In genomic region chr11:97740190-97740589, GRCm38 (mm10) we compare ENCODE assay signal across 9 mouse cellular contexts. TPM values are rescaled to one million over a fixed set of nuclear protein-coding genes. Genes with fewer than 3 reads are reported as not detected.
DNase-seq lines count a peak whose midpoint lies in the region; ATAC-seq lines count a peak whose summit lies in the region.
"Had no signal": no experiment of that assay in that cellular context is flagged by ENCODE, and none has a peak within 500 bp of the region (broad histone marks: within the 10 kb centered on the region; RNA-seq: fewer than 3 reads in every experiment).

No protein-coding gene starts in this region.

- no peaks in the 10 kb centered on the region for H3K27me3 ChIP-seq in forebrain, embryonic 12.5 days
- no peaks in the 10 kb centered on the region for H3K27me3 ChIP-seq in forebrain, embryonic 16.5 days (replicated peaks; ENCODE audit: control insufficient read depth, insufficient read depth, low read length)
- H3K27me3 ChIP-seq in embryonic facial prominence, embryonic 15.5 days, result no peaks in the 10 kb centered on the region
- H3K27me3 ChIP-seq in midbrain, embryonic 10.5 days (ENCODE audit: low read depth, poor library complexity, severe bottlenecking), result no peaks in the 10 kb centered on the region
- H3K27me3 ChIP-seq in forebrain, embryonic 15.5 days, result no peaks in the 10 kb centered on the region

- DNase-seq in 416B (ENCODE audit: low read depth) (peak; percentile 67), MN1 (ENCODE audit: low spot score) (no peak)
- DNase-seq in kidney, postnatal 4 days, result peak; percentile 68 to 77
- DNase-seq in midbrain, embryonic 10.5 days (ENCODE audit: low spot score), result no peak

- no peak overlapping the region; the same call in 1 of the 2 replicates for H3K4me2 ChIP-seq in forebrain, embryonic 12.5 days
- H3K4me2 ChIP-seq in forebrain, embryonic 16.5 days (ENCODE audit: low read length), result no peak overlapping the region
- no peak overlapping the region for H3K4me2 ChIP-seq in embryonic facial prominence, embryonic 15.5 days (replicated peaks)
- no peak overlapping the region for H3K4me2 ChIP-seq in forebrain, embryonic 15.5 days (replicated peaks)

- ATAC-seq in forebrain, embryonic 12.5 days (ENCODE audit: low FRiP score), result no peak
- ATAC-seq in forebrain, embryonic 16.5 days, result no peak
- ATAC-seq in embryonic facial prominence, embryonic 15.5 days (ENCODE audit: insufficient number of reproducible peaks, low FRiP score, low TSS enrichment, low read depth), result no peak
- no peak for ATAC-seq in forebrain, embryonic 15.5 days (replicated peaks)

- no peak overlapping the region for H3K9ac ChIP-seq in forebrain, embryonic 12.5 days
- no peak overlapping the region for H3K9ac ChIP-seq in forebrain, embryonic 16.5 days (replicated peaks; ENCODE audit: low read depth, low read length)
- H3K9ac ChIP-seq in embryonic facial prominence, embryonic 15.5 days, result no peak overlapping the region
- H3K9ac ChIP-seq in forebrain, embryonic 15.5 days (replicated peaks), result no peak overlapping the region

- H3K4me3 ChIP-seq in forebrain, embryonic 12.5 days (replicated peaks), result no peak overlapping the region
- H3K4me3 ChIP-seq in forebrain, embryonic 16.5 days (replicated peaks; ENCODE audit: low read length), result no peak overlapping the region
- H3K4me3 ChIP-seq in embryonic facial prominence, embryonic 15.5 days (replicated peaks), result no peak overlapping the region; the same call in 1 of the 2 replicates
- H3K4me3 ChIP-seq in midbrain, embryonic 10.5 days, result no peak overlapping the region
- H3K4me3 ChIP-seq in forebrain, embryonic 15.5 days, result no peak overlapping the region

- 0 out of 2 replicates have a peak overlapping the region, but pooled peaks have one; percentile 25 for H3K27ac ChIP-seq in forebrain, embryonic 12.5 days
- H3K27ac ChIP-seq in forebrain, embryonic 16.5 days (ENCODE audit: low read length), result no peak overlapping the region
- peak overlapping the region; percentile 60 for H3K27ac ChIP-seq in embryonic facial prominence, embryonic 15.5 days (replicated peaks)
- H3K27ac ChIP-seq in midbrain, embryonic 10.5 days (replicated peaks), result no peak overlapping the region
- no peak overlapping the region for H3K27ac ChIP-seq in forebrain, embryonic 15.5 days (replicated peaks)

- no peaks in the 10 kb centered on the region for H3K9me3 ChIP-seq in forebrain, embryonic 12.5 days
- no peaks in the 10 kb centered on the region for H3K9me3 ChIP-seq in forebrain, embryonic 16.5 days (ENCODE audit: control insufficient read depth, low read length)
- no peaks in the 10 kb centered on the region for H3K9me3 ChIP-seq in embryonic facial prominence, embryonic 15.5 days (replicated peaks)
- no peaks in the 10 kb centered on the region for H3K9me3 ChIP-seq in midbrain, embryonic 10.5 days (replicated peaks)
- no peaks in the 10 kb centered on the region for H3K9me3 ChIP-seq in forebrain, embryonic 15.5 days

- WGBS in forebrain, embryonic 12.5 days, result 42% methylated on average over 7 of the region's 7 CpGs
- WGBS in forebrain, embryonic 16.5 days, result 38% methylated on average over 7 of the region's 7 CpGs
- 35% methylated on average over 7 of the region's 7 CpGs for WGBS in embryonic facial prominence, embryonic 15.5 days
- WGBS in midbrain, embryonic 10.5 days, result 52% methylated on average over 7 of the region's 7 CpGs
- 36% methylated on average over 7 of the region's 7 CpGs for WGBS in forebrain, embryonic 15.5 days

- no peaks in the 10 kb centered on the region; the same call in 1 of the 2 replicates for H3K36me3 ChIP-seq in forebrain, embryonic 12.5 days (replicated peaks)
- H3K36me3 ChIP-seq in forebrain, embryonic 16.5 days (ENCODE audit: control insufficient read depth, insufficient read depth), result no peaks in the 10 kb centered on the region
- H3K36me3 ChIP-seq in embryonic facial prominence, embryonic 15.5 days, result 0 out of 2 replicates have a peak, but pooled peaks cover 2% of the 10 kb centered on the region
- no peaks in the 10 kb centered on the region for H3K36me3 ChIP-seq in midbrain, embryonic 10.5 days
- H3K36me3 ChIP-seq in forebrain, embryonic 15.5 days, result no peaks in the 10 kb centered on the region

- peaks cover 28% of the 10 kb centered on the region for H3K4me1 ChIP-seq in forebrain, embryonic 12.5 days
- H3K4me1 ChIP-seq in forebrain, embryonic 16.5 days (replicated peaks; ENCODE audit: control insufficient read depth, insufficient read depth, low read length), result peaks cover 19% of the 10 kb centered on the region
- H3K4me1 ChIP-seq in embryonic facial prominence, embryonic 15.5 days, result peaks cover 42% of the 10 kb centered on the region
- peaks cover 28% of the 10 kb centered on the region for H3K4me1 ChIP-seq in midbrain, embryonic 10.5 days
- peaks cover 43% of the 10 kb centered on the region for H3K4me1 ChIP-seq in forebrain, embryonic 15.5 days

RNA-seq across cellular contexts. Expression of gene Pip4k2b, which starts 4.3 kb away (rescaled TPM):
- polyA plus RNA-seq in forebrain, embryonic 12.5 days (2016; fragmentation: Nextera tagmentation; extraction: Ambion mirVana), result 2.7 and 2.8 TPM in 2 replicates
- 4.1 and 4.7 TPM in 2 replicates for polyA plus RNA-seq in forebrain, embryonic 16.5 days (2015; fragmentation: Nextera tagmentation; extraction: Ambion mirVana)
- polyA plus RNA-seq in embryonic facial prominence, embryonic 15.5 days (2015; fragmentation: Nextera tagmentation; extraction: Ambion mirVana), result 1.7 and 2.0 TPM in 2 replicates
- polyA plus RNA-seq in midbrain, embryonic 10.5 days (2016; fragmentation: Nextera tagmentation; extraction: Ambion mirVana), result 1.4 and 1.5 TPM in 2 replicates
- 4.1 and 4.8 TPM in 2 replicates for polyA plus RNA-seq in forebrain, embryonic 15.5 days (2015; fragmentation: Nextera tagmentation; extraction: Ambion mirVana)

RNA-seq across cellular contexts. Expression of gene Cwc25, which starts 26.2 kb away (rescaled TPM):
- polyA plus RNA-seq in forebrain, embryonic 12.5 days (2016; fragmentation: Nextera tagmentation; extraction: Ambion mirVana), result 21.5 and 22.4 TPM in 2 replicates
- polyA plus RNA-seq in forebrain, embryonic 16.5 days (2015; fragmentation: Nextera tagmentation; extraction: Ambion mirVana), result 17.1 and 19.5 TPM in 2 replicates
- polyA plus RNA-seq in embryonic facial prominence, embryonic 15.5 days (2015; fragmentation: Nextera tagmentation; extraction: Ambion mirVana), result 18.0 and 20.7 TPM in 2 replicates
- polyA plus RNA-seq in midbrain, embryonic 10.5 days (2016; fragmentation: Nextera tagmentation; extraction: Ambion mirVana), result 20.5 and 21.8 TPM in 2 replicates
- polyA plus RNA-seq in forebrain, embryonic 15.5 days (2015; fragmentation: Nextera tagmentation; extraction: Ambion mirVana), result 18.0 and 18.6 TPM in 2 replicates

RNA-seq across cellular contexts. Expression of gene 1700001P01Rik, which starts 35.5 kb away (rescaled TPM):
- polyA plus RNA-seq in forebrain, embryonic 12.5 days (2016; fragmentation: Nextera tagmentation; extraction: Ambion mirVana), result 0.55 and 1.0 TPM in 2 replicates
- polyA plus RNA-seq in forebrain, embryonic 16.5 days (2015; fragmentation: Nextera tagmentation; extraction: Ambion mirVana), result 0.57 and 0.85 TPM in 2 replicates
- 0.95 TPM in 1 of 2 replicates, not detected in the other for polyA plus RNA-seq in embryonic facial prominence, embryonic 15.5 days (2015; fragmentation: Nextera tagmentation; extraction: Ambion mirVana)
- polyA plus RNA-seq in midbrain, embryonic 10.5 days (2016; fragmentation: Nextera tagmentation; extraction: Ambion mirVana), result 0.20 and 0.46 TPM in 2 replicates
- 0.39 and 0.75 TPM in 2 replicates for polyA plus RNA-seq in forebrain, embryonic 15.5 days (2015; fragmentation: Nextera tagmentation; extraction: Ambion mirVana)
- polyA plus RNA-seq: liver, embryonic 16.5 days had no signal

RNA-seq across cellular contexts. Expression of gene Psmb3, which starts 37.0 kb away (rescaled TPM):
- polyA plus RNA-seq in forebrain, embryonic 12.5 days (2016; fragmentation: Nextera tagmentation; extraction: Ambion mirVana), result 457 TPM in 2 replicates
- polyA plus RNA-seq in forebrain, embryonic 16.5 days (2015; fragmentation: Nextera tagmentation; extraction: Ambion mirVana), result 403 and 431 TPM in 2 replicates
- polyA plus RNA-seq in embryonic facial prominence, embryonic 15.5 days (2015; fragmentation: Nextera tagmentation; extraction: Ambion mirVana), result 440 and 475 TPM in 2 replicates
- polyA plus RNA-seq in midbrain, embryonic 10.5 days (2016; fragmentation: Nextera tagmentation; extraction: Ambion mirVana), result 606 and 631 TPM in 2 replicates
- polyA plus RNA-seq in forebrain, embryonic 15.5 days (2015; fragmentation: Nextera tagmentation; extraction: Ambion mirVana), result 460 and 475 TPM in 2 replicates

RNA-seq across cellular contexts. Expression of gene Pcgf2, which starts 39.9 kb away (rescaled TPM):
- polyA plus RNA-seq in forebrain, embryonic 12.5 days (2016; fragmentation: Nextera tagmentation; extraction: Ambion mirVana), result 24.2 TPM in 2 replicates
- 14.8 and 19.8 TPM in 2 replicates for polyA plus RNA-seq in forebrain, embryonic 16.5 days (2015; fragmentation: Nextera tagmentation; extraction: Ambion mirVana)
- 12.0 and 12.6 TPM in 2 replicates for polyA plus RNA-seq in embryonic facial prominence, embryonic 15.5 days (2015; fragmentation: Nextera tagmentation; extraction: Ambion mirVana)
- polyA plus RNA-seq in midbrain, embryonic 10.5 days (2016; fragmentation: Nextera tagmentation; extraction: Ambion mirVana), result 16.0 and 18.6 TPM in 2 replicates
- polyA plus RNA-seq in forebrain, embryonic 15.5 days (2015; fragmentation: Nextera tagmentation; extraction: Ambion mirVana), result 18.1 and 18.8 TPM in 2 replicates

Comparison
In these comparisons a context has a peak if more than half of its experiments do, and no peak if none do; other contexts are left out.
1. H3K27ac ChIP-seq: peak in forebrain, embryonic 12.5 days (single experiment) and embryonic facial prominence, embryonic 15.5 days (single experiment); none in forebrain, embryonic 16.5 days (single experiment), midbrain, embryonic 10.5 days (single experiment) and forebrain, embryonic 15.5 days (single experiment).
2. DNase-seq: peak in 416B (single experiment) and kidney, postnatal 4 days (2 of 2); none in MN1 (single experiment) and midbrain, embryonic 10.5 days (single experiment).